Mouse (Mus musculus): ENCODE results near the gene Tuba1b.

- no peak for TF ChIP-seq EP300 (IDR thresholded peaks at IDR 0.05; ENCODE audit: low read depth)
- no peak for TF ChIP-seq CTCF (IDR thresholded peaks at IDR 0.05; ENCODE audit: low read depth)
These were observed 49.2 kb upstream of the Tuba1b start for GRCm38 (mm10) chr15:98983431-98984081.
